Mouse (Mus musculus): ENCODE measurements around the gene Synpo2.
A peak's percentile ranks its signal among the peaks of the same experiment; 100 is the strongest.

Gene Synpo2

GRCm38 (mm10) chr3:123205065-123205464, 30.9 kb downstream of the Synpo2 start:
- DNase-seq (ENCODE audit: low read depth, low spot score) = no peak

DNA sequence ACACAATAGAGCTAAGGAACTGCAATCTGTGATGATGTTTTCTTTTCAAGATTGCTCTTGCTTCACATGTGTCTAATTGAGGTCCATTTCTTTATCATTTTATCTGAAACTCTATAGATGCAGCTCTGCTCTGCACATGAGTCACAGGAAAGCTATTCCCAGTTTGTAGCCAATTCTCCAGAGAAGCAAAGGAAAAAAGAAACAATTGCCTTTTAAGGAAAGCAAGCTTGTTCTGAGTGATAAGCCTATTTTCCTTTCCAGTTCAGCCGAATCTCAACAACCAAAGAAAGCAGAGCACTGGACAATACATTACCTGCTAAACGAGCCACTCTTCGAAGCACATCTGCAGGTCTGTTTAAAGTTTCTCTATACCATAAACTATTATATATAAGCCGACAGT, 31.3 kb downstream of the Synpo2 start:
- no peak for DNase-seq (ENCODE audit: low read depth, low spot score)

- DNase-seq (ENCODE audit: low read depth, low spot score) = no peak
Observed at GRCm38 (mm10) chr3:123201798-123202197, 34.2 kb downstream of the Synpo2 start.

DNA sequence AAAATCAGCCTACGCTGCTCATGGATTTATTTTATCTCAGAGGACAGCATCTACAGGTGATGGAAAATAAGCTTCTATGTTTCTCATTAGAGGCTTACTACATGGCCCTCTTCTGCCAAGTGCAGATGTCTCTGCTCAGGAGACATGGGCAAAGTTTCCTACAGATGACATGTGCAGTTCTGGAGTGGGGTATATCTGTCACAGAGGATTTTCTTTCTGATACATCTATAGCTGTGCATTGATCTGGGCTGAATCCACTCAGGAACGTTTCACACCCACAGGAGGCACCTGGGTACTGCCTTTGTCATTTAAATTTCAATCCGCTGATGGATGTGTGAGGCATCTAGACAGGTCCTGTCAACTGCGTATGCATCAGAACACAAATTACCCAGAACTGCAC, 42.2 kb downstream of the Synpo2 start:
- DNase-seq (ENCODE audit: low read depth, low spot score) = no peak

- DNase-seq (ENCODE audit: low read depth, low spot score) = no peak
Observed at GRCm38 (mm10) chr3:123191602-123192001, 44.3 kb downstream of the Synpo2 start.

DNA sequence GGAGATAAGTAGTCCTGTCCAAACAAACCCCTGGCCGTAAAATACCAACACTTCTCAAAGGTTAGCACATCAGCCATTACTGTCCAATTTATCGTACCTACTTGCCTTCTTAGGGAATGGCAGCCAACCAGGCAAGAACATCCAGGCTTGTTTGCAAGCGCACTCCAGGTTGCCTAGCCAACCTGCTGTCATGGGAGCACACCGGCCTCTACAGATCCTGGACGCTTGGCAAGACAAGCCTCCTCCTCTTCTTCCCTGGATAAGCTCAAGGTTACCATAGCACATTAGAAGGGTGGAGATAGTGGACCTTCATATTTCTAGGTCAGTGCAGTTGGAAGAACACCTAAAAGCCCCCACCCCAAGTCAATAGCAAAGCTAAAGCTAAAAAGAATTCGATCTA, 45.6 kb downstream of the Synpo2 start:
- DNase-seq (ENCODE audit: low read depth, low spot score) = no peak

DNA sequence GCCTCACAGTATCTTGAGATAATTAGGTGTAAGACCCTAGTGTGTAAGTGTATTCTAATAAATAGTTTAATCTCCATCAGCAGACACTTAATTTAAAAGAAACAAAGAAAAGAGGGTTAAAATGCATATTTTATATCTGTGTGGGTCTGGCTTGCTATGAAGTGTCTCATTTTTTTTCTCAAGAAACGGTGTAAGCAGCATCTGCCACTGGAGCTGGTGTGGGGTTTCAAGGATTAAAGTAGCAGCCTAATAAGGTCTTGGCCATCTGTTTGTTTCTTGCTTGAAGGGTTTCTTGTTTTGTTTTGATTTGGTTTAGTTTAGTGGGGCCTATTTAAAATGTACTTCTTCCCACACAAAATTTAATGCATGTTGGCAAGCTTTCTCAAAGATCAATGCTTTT, 46.1 kb downstream of the Synpo2 start:
- no peak for DNase-seq (ENCODE audit: low read depth, low spot score)

- DNase-seq (ENCODE audit: low read depth, low spot score) = no peak
Observed at GRCm38 (mm10) chr3:123188616-123189230, 47.2 kb downstream of the Synpo2 start.

GRCm38 (mm10) chr3:123187370-123188124, 48.4 kb downstream of the Synpo2 start:
- DNase-seq (ENCODE audit: low read depth, low spot score) = no peak

DNA sequence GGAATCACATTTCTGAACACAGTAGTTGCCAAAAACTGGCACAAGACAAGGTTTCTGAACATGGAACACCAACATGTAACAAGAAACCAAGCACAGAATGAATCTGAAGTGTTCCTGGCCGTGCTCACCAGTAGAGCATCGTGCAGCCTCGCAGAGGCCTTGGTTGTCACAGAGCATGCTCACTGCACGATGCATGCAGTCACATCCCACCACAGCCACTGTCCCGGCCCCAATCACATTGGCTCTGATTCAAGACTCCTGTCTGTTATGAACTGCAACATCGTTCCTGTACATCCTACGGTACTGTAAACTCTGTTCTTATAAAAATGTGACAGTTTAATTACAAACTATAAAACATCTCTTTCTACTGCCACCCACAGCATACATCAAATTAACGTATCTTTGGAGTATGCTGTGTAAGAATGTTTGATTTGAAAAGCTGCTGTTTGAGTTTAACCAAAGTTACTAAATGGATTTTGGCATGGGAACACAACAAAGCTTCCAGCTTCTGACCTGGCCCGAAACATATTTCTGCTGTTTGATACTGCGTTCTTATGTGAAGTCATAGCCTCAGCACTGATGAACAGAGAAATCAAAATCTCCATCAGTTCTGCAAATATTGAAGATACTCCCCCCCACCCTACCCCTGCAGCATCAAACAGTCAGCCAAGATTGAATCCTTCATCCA, 50.6 kb downstream of the Synpo2 start:
- no peak for DNase-seq (ENCODE audit: low read depth, low spot score)

DNA sequence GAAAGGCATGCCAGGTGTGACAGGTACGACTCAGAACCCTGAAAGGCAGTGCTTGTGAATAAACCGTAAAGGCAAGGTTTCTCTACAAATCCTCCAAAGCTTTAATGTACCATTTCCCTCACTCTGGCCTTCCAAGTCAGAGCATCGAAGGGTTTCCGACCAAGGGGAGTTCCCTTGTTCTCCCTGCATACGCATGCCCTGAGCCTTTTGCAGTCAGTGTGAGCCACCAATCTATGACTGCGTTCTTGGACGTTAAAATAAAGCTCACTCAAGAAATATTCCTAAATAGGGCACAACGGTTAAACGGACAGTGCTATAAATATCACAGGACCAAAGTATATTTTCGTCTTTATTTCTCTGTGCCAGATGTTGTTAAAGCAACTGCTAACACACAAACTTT, 51.7 kb downstream of the Synpo2 start:
- DNase-seq (ENCODE audit: low read depth, low spot score) = no peak

GRCm38 (mm10) chr3:123179508-123179907, 56.4 kb downstream of the Synpo2 start:
- no peak for DNase-seq (ENCODE audit: low read depth, low spot score)

DNA sequence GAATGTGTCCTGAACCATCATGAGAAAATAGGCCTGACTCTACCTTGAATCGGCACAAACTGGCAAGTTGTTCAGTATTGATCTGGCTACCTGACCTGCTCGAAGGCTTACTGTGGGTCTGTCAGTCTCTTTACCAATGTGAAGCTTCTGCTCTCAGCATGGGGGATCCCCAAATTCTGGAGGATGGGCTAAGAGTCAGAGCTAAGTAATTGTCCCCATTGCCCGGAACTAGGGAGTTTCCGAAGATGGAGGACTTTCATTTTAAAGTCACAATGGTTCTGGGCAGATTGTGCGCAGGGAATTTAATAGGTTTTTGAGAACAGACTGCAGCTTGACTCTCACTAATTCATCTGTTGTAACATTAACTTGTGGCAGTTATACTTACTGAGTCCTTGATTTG, 56.9 kb downstream of the Synpo2 start:
- peak; percentile 35 for DNase-seq (ENCODE audit: low read depth, low spot score)

DNA sequence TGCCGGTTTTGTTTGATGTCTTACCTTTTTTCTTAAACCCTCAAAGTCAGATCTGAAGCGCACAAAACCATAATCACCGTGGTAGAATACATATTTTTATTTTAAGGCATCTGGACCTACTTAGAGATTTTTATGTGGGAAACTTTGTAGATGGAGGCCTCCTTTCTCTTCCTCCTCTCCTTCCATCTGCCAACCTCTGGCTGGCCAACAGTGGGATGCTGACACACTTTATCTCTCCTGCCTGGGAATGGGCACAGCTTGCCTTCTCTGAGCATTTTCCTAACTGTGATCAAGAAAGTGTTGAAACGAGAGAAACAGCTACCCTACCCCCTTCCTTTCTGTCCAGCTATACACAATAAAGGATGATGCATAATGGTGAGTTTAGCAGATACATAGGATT, 57.5 kb downstream of the Synpo2 start:
- no peak for DNase-seq (ENCODE audit: low read depth, low spot score)

- peak; percentile 36 for DNase-seq (ENCODE audit: low read depth, low spot score)
Observed at GRCm38 (mm10) chr3:123176366-123177334, 59.3 kb downstream of the Synpo2 start.

DNA sequence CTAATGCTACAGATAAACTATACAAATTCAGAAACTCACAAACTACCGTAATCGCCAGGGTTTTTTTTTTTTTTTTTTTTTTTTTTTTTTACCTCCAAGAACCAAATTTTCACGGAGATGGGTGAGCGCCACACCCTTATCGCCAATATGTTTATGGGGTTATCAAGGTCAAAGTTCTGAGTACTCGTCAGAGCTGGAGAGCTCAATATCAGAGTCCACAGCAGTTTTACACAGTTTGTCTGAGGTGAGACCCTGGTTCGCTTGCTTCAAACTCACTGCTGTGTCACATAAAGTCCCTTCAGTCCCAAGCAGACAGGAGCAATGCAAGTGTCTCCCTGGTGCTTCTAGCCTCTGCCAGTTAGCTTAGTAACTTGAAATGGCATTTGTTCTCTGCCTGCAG, 60.8 kb downstream of the Synpo2 start:
- DNase-seq (ENCODE audit: low read depth, low spot score) = no peak

DNA sequence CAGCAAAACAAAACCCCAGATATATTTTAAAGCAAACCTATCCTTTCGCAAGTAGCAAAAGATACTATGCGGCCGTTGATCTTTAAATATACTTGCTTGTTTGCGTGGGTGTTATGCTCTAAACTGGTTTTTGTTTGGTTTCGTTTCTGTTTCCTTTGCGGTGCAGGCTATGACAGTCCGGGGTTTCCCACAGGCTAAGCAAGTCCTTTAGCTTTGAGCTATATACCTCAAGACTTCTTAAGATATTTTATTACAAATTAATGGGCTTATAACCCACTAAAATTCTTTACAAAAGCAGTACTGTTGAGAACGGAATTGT, 61.6 kb downstream of the Synpo2 start:
- DNase-seq (ENCODE audit: low read depth, low spot score) = peak; percentile 62

GRCm38 (mm10) chr3:123173553-123174378, 62.2 kb downstream of the Synpo2 start:
- DNase-seq (ENCODE audit: low read depth, low spot score) = no peak

DNA sequence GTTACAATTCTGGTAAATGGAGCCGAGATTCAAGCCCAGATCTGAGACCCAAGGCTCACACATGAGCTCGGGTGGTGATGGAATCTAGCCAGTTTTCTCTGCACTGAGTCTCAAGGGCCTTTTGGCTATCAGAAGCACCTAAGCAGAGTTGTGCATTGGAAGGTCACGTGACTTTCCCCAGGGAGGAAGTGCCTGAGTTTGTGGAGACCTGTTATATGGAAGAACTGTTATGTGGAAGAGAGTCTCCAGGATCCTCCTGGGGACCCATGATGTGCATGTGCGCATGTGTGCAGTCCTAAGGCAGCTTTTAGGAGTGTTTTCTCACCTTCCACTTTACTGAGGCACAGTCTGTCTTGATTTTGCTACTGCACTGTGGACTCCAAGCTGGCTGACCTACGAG, 63.8 kb downstream of the Synpo2 start:
- no peak for DNase-seq (ENCODE audit: low read depth, low spot score)

DNA sequence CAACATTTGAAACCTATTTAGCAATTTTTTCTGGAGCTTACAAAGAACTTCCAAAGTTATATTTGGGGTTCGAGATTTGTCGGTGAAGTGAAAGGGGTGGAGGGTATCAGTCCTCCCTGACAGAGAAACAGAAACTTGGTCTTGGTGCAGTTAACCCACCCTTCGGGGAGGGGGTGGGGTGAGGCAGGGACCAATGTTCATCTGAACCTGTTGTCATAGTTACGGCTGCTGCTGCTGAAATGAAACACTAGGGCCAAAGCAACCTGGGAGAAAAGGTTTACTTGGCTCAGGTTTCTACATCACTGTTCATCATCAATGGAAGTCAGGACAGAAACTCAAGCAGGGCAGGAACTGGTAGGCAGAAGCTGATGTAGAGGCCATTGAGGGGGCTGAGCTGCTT, 66.6 kb downstream of the Synpo2 start:
- DNase-seq (ENCODE audit: low read depth, low spot score) = no peak

GRCm38 (mm10) chr3:123168815-123169214, 67.1 kb downstream of the Synpo2 start:
- DNase-seq (ENCODE audit: low read depth, low spot score) = peak; percentile 76
